Mouse (Mus musculus) frontal cortex, postnatal 10 days (tissue): Measurements from ENCODE around the gene Igfbp3.
"Not testable (repeated sequence)": the region's sequence is repeated elsewhere in the genome, so short reads cannot be mapped to it uniquely, and the experiment has no call there.

Source experiments
- DNase-seq, 2 experiments: peaks; one replicate each; pipeline ENCODE4 v3.0.0; 2022; ENCODE audit warnings: low spot score in 2 of 2, mixed read lengths in 1 of 2

Gene Igfbp3

DNA sequence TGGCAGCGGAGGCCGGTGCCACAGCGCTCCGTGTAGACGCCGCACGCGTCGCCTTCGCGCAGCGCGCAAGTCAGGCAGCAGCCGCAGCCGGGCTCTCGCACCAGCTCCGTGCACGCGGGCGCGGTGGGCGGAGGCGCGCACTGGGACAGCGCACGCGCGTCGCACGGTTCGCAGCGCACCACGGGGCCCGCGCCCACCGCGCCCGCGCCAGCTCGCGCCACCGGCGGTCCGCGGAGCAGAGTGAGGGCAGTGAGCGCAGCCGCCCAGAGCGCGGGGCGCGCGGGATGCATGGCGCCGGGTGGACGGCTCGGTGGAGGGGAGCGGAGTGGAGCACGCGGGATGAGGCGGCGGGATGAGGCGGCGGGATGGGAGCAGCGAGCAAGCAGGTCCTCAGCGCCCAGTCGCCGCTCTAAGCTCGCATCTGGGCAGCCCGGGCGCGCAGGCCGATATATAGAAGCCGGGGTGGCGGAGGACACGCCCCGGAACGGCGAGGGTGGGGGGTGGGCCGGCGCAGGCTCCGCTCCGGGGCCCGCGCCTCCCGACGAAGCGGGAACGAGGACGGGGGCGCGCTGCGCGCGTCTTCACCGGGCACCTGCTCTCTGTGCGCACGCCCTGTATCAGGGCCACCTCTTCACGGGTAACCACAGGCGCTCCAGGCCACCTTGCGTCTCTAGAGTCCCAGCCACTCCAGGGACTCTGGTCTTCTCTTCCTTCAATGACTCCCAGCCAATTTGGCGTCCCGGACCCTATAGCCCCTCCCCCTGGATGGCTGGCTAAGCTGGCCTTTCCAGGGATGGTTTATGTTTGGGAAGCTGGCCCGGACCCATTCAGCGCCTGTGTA, at the start of gene Igfbp3:
Gene Igfbp3 (minus strand): TSS at position 423 of the 841 bp plus-strand sequence.
- peak; percentile 54 to 81 for DNase-seq

GRCm38 (mm10) chr11:7250870-7251269, 37.1 kb upstream of the Igfbp3 start:
- no peak for DNase-seq

- no peak for DNase-seq
These were observed 36.7 kb upstream of the Igfbp3 start for GRCm38 (mm10) chr11:7250415-7250814.

DNA sequence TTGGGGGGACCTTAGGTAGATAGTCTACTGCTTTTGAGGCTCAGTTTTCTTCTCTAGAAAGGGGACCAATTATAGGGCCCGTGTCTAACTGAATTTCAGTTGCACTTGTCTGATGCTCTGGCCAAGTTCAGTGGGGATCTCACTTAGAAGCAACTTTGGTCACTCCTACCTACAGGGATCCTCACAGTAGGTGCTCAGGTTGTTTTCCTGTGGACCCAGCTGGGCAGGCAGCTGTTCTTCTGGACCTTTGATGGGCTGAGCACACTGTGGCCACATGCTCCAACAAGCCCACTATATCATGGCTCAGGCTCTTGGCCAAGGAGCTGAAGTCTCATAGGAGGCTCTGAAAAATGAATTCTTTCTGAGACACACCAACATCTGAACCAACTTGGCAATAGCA, 31.1 kb upstream of the Igfbp3 start:
- DNase-seq = no peak

DNA sequence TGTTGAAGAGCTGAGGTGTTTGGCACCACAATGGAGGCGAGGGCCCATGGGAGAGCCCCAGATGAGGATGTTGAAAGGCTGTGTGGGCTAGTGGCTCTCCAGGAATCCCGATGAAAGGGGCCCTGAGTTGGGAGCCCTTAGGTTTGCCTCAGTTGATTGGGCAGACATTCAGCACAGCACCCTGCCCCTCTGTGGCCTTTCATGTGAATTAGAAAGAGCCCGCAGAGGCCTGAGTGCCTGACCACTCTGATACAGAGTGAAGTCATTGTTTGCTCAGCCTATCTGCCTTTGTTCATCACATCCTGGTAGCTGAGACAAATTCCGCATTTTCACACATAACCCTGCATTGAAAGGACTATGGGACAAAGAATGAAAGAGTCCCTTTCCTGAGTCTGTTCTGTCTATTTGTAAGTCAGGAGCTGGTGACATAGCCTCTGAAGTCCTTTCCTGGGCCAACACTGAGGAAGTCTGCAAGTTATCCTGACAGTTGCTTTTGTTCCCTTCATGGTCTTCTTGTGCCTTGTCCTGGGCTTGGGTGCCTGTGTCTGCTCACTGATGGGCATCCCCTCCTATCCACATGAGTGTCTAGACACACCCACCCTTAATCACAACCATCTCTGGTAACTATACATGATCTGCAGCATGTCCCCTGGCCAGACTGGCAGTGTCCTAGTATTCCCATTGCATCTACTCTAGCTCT, 25.5 kb upstream of the Igfbp3 start:
- no peak for DNase-seq

DNA sequence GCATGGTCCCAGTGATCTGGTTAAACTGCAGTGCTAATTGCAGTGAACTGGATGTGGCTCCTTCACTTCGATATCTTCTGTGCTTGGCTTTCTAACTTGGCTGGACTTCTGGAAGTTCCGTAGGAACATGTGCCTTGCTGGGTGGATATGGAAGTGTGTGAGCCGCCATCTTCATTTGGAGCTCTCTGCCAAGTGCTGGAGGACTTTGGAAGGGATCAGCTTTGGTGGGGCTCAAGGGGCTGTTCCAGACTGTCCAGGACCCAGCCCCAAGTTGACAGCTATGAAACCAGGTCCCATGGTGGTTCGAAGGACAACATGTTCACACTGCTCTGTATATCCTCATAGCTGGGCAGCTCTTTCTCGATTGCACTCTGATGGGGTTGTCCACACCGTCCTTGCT, 24.8 kb upstream of the Igfbp3 start:
- DNase-seq = no peak

- DNase-seq = no peak
These were observed 24.0 kb upstream of the Igfbp3 start for GRCm38 (mm10) chr11:7237712-7238111.

DNA sequence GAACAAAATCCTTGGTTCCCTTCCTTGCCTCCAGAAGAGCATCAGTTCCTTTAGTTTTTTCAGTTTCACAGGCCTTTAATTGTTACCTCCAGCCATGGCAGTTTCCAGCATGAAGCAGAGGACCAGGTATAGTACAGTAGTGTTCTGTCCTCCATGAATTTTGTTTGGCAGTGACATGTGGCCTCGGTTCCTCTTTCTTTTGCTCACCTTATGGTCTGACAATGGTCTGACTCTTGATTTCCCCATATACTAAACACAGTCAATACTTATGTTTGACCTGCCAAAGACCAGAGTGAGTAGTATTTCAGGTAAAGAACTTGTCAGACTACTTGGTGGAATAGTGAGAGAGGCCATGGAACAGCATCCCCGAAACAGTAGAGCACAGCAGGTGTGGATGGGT, 23.0 kb upstream of the Igfbp3 start:
- no peak for DNase-seq

DNA sequence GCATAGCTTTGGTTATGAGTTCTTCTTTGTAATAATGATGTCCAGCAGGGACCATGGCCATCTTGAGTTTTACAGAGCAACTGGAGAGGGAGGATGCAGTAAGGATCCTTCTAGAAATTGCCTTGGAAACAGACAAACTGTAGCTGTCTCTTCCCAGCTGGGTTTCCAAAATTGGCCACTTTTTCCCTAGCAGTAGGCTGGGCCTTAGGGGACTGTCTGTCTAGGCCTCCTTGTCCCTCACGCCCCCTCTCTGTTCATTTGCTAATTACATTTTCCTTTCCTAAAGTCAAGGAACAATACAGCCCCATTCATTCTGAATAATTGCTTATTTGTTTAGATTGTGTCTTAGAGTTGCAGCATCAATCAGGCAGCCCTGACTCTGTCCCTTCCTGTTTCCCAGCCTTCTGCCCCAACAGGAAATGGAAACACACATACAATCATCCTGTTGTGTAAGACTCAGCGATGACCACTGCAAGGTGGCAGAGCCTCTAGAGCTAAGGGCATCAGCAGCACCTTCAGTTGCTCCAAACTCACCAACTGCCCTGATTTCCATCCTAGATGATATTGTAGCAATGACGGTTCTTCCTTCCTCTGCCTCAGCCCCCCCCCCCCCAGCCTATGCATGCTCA, 21.4 kb upstream of the Igfbp3 start:
- no peak for DNase-seq

DNA sequence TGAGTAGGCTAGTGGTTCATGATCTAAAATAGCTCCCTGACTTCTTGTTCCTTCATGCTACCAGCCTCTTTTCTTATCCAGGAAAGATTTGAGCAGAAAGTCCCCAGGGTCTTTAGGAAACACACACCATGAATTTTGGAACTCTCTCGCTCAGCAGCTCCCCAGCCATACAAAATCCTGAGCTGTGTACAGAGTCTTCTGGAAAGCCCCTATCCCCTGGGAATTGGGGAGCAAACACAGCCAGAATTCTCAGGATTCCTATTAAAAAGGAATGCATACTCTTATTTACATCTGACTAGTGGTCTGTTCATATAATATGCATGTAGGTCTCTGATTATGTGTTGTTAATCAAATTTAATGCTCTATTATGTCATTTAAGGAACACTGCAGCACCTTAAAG, 20.7 kb upstream of the Igfbp3 start:
- DNase-seq = no peak

DNA sequence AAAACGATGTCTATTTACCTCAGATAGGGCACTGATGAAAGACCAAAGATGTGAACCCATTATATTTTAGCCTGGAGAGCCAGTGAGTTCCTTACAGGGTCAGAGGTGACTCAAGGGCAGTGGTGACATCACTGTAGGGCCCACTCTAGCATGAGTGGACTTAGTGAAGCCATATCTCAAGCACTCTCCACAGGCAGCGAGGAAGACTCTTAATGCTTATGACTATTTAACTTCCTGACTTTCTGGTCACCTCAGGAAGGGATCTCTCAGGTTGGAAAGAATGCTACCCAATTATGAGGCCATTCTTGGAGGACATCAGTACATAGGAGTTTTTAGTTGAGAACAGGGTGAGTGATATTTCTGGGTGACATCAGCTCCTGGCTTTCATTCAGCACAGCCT, 19.6 kb upstream of the Igfbp3 start:
- DNase-seq = no peak

DNA sequence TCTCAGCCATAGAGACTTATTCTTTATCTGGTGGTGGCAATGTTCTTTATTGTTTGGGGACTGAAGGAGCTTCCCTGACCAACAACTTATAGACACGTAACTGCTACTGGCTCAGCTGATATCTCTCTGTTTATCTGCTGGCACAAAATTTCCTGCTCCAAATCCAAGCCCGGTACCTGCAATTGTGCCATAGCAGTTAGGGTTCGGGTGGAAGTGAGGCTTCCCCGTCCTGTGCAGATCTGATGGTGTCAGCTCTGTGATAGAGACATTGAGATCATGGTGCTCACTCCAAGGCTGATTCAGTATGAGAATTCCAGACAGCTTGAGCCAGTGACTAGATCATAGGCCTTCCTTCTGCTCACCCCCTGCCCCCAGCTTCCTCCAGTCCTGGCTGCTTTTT, 18.2 kb upstream of the Igfbp3 start:
- no peak for DNase-seq

DNA sequence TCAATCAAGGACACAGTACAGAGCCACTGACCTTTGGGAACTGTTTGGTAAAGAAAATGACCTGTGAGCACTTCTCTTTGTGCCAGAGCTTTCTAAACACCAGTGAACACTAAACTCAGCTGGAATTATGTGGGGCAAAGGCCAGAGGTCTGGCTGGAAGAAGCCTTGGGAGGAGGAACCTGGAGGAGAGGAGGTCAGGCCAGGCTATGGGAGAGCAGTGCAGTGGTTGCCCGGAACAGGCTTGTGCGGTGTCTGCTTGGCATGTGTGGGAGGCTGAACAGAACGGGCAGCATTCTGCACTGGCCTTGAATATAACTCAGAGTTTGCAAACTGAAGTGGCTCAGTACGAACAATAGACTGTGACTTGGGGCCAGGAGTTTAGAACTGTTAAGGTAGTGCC, 16.3 kb upstream of the Igfbp3 start:
- no peak for DNase-seq

GRCm38 (mm10) chr11:7228107-7228506, 14.4 kb upstream of the Igfbp3 start:
- no peak for DNase-seq

GRCm38 (mm10) chr11:7226810-7227550, 13.3 kb upstream of the Igfbp3 start:
- no peak for DNase-seq

DNA sequence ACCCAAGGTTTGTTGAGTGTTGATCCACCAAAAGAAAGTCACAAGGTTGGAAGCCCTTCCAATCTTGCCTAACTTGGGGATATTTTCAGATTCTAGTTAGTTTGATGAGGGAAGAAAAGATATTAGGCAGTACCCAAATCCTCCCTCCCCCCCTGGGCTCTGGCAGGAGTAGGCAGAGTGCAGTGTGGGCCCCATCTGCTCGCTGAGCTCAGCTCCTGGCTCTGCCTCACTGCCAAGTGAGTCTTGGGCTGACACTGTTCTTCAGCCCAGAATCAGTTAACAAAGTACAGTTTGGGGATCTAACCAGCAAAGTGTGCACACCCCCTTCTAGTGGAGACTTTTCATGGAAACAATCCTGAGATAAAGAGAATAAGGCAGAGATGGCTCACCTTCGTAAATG, 12.5 kb upstream of the Igfbp3 start:
- no peak for DNase-seq

DNA sequence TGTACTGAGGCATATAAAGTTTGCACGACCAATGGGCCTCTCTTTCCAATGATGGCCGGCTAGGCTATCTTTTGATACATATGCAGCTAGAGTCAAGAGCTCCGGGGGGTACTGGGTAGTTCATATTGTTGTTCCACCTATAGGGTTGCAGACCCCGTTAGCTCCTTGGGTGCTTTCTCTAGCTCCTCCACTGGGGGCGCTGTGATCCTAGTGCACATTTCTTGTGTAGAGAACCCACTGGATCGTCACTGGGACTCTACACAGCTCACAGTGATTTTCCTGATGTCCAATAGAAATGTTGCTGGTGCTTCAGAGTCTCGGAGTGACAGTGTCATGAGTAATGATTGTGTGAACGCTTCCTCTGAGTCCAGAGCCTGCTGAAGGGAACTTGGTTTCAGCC, 8.1 kb upstream of the Igfbp3 start:
- not testable (repeated sequence) for DNase-seq

GRCm38 (mm10) chr11:7215703-7216102, 2.0 kb upstream of the Igfbp3 start:
- peak in 1 of 2 experiments; percentile 64 for DNase-seq

GRCm38 (mm10) chr11:7214761-7215160, 1.0 kb upstream of the Igfbp3 start:
- DNase-seq = peak; percentile 47 to 63

DNA sequence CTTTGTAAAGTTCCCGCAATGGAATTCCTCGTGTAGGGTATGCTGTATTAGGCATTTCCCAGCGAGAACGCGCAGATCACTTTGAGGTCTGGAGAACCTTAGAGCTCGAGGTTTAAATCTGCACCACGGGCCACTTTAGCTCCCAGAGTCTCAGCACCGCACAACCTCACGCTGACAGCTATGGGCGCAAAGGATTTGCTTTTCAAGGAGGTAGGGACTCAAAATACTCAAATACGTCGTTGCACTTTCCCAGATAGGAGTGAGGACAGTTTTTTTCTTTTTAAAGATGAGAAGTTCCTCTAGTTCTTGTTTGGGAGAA, 578 bp upstream of the Igfbp3 start:
- no peak for DNase-seq

- no peak for DNase-seq
These were observed 592 bp downstream of the Igfbp3 start for GRCm38 (mm10) chr11:7213161-7213500.

DNA sequence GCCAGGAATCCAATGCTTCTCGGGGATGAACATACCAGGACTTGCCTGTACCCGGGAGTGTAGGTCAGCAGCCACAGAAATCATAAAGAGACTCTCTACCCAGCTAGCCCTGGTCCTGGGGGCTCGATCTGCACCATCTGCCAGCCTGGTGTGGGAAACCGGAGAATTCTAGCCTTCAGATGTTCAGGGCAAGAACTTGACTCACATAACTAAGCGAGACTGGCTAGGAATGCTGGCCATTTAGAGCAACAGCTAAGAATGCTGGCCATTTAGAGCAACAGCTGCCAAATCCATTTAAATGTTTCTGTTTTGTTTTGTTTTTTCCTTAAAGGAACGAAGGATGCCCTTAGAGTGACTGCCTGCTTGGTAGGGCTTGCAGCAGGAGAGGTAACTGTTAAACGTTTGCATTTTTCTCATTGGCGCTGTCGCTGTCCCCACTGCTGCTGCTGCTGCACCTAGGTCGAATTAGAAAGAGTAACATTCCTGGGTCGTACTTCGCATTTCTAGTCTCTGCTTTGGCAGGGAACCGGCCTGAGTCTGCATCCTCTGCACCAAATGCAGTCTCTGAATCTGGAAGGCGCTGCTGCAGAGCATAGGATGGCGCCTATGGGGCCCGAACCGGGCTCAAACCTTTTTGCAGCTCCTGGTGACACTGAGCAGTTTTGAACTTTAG, 1.5 kb downstream of the Igfbp3 start:
- no peak for DNase-seq
